Mouse (Mus musculus): Measurements from ENCODE around the gene Pip5k1b. TPM values are rescaled to one million over a fixed set of nuclear protein-coding genes. Genes with fewer than 3 reads are reported as not detected.
A peak's percentile ranks its signal among the peaks of the same experiment; 100 is the strongest.

The Pip5k1b gene
- 0.68 TPM for polyA plus RNA-seq (2012; fragmentation: generic; extraction: Trizol)
- long read RNA-seq, experiment 1, partial matches to known transcripts = 0 of 1 reads
- long read RNA-seq, experiment 1, other reads (novel, unspliced or antisense) = 1 of 1 reads
- long read RNA-seq, experiment 2 = 0 reads

- Histone ChIP-seq H3K79me2 (ENCODE audit: control insufficient read depth, insufficient read depth) (no peaks in the 10 kb centered on the region), H3K36me3 (ENCODE audit: control insufficient read depth, insufficient read depth) (no peaks in the 10 kb centered on the region), H3K27me3 (ENCODE audit: control insufficient read depth, insufficient read depth, insufficient read length) (peaks cover 20% of the 10 kb centered on the region), H3K4me3 (ENCODE audit: insufficient read depth, poor library complexity, severe bottlenecking) (peak within 1 kb of the TSS; percentile 21), H3ac (ENCODE audit: control insufficient read depth, insufficient read length, low read depth) (peak within 1 kb of the TSS; percentile 65), H3K79me3 (ENCODE audit: low read depth) (no peaks in the 10 kb centered on the region)
- TF ChIP-seq CEBPB (IDR thresholded peaks at IDR 0.05; ENCODE audit: low read depth) (no peak), MYOD1 (IDR thresholded peaks at IDR 0.05; ENCODE audit: control insufficient read depth, insufficient read length, low read depth) (no peak), CTCF (IDR thresholded peaks at IDR 0.05; ENCODE audit: control insufficient read depth, insufficient read depth, insufficient read length) (no peak), USF1 (IDR thresholded peaks at IDR 0.05; ENCODE audit: low read depth) (no peak), FOSL1 (IDR thresholded peaks at IDR 0.05; ENCODE audit: insufficient read depth, low read length, poor library complexity, severe bottlenecking) (no peak), MAX (IDR thresholded peaks at IDR 0.05) (no peak), MYOG (IDR thresholded peaks at IDR 0.05; ENCODE audit: control insufficient read depth, extremely low read depth, insufficient read length) (no peak)
Observed at GRCm38 (mm10) chr19:24555466-24555903, at the start of gene Pip5k1b. Gene Pip5k1b (minus strand): TSS chr19:24555872.

- Histone ChIP-seq H3K4me3 (ENCODE audit: insufficient read depth, poor library complexity, severe bottlenecking) (no peak overlapping the region), H3ac (ENCODE audit: control insufficient read depth, insufficient read length, low read depth) (no peak overlapping the region), H3K79me3 (ENCODE audit: low read depth) (no peaks in the 10 kb centered on the region), H3K79me2 (ENCODE audit: control insufficient read depth, insufficient read depth) (no peaks in the 10 kb centered on the region), H3K27me3 (ENCODE audit: control insufficient read depth, insufficient read depth, insufficient read length) (no peaks in the 10 kb centered on the region), H3K36me3 (ENCODE audit: control insufficient read depth, insufficient read depth) (no peaks in the 10 kb centered on the region)
- TF ChIP-seq MYOD1 (IDR thresholded peaks at IDR 0.05; ENCODE audit: control insufficient read depth, insufficient read length, low read depth) = no peak
- TF ChIP-seq CTCF (IDR thresholded peaks at IDR 0.05; ENCODE audit: control insufficient read depth, insufficient read depth, insufficient read length) = no peak
- TF ChIP-seq FOSL1 (IDR thresholded peaks at IDR 0.05; ENCODE audit: insufficient read depth, low read length, poor library complexity, severe bottlenecking) = no peak
- no peak for TF ChIP-seq MAX (IDR thresholded peaks at IDR 0.05)
- TF ChIP-seq MYOG (IDR thresholded peaks at IDR 0.05; ENCODE audit: control insufficient read depth, extremely low read depth, insufficient read length) = no peak
- no peak for TF ChIP-seq CEBPB (IDR thresholded peaks at IDR 0.05; ENCODE audit: low read depth)
- no peak for TF ChIP-seq USF1 (IDR thresholded peaks at IDR 0.05; ENCODE audit: low read depth)
Observed at GRCm38 (mm10) chr19:24604105-24604504, 48.4 kb upstream of the Pip5k1b start.

GRCm38 (mm10) chr19:24603431-24603830 is 47.8 kb upstream of the Pip5k1b start:
- H3K79me2 ChIP-seq (ENCODE audit: control insufficient read depth, insufficient read depth) = no peaks in the 10 kb centered on the region

GRCm38 (mm10) chr19:24586726-24587125 is 31.1 kb upstream of the Pip5k1b start:
- TF ChIP-seq MYOG (IDR thresholded peaks at IDR 0.05; ENCODE audit: control insufficient read depth, extremely low read depth, insufficient read length) (no peak), MAX (IDR thresholded peaks at IDR 0.05) (no peak), CTCF (IDR thresholded peaks at IDR 0.05; ENCODE audit: control insufficient read depth, insufficient read depth, insufficient read length) (no peak), USF1 (IDR thresholded peaks at IDR 0.05; ENCODE audit: low read depth) (no peak), CEBPB (IDR thresholded peaks at IDR 0.05; ENCODE audit: low read depth) (no peak), MYOD1 (IDR thresholded peaks at IDR 0.05; ENCODE audit: control insufficient read depth, insufficient read length, low read depth) (no peak), FOSL1 (IDR thresholded peaks at IDR 0.05; ENCODE audit: insufficient read depth, low read length, poor library complexity, severe bottlenecking) (no peak)
- H3K27me3 ChIP-seq (ENCODE audit: control insufficient read depth, insufficient read depth, insufficient read length) = no peaks in the 10 kb centered on the region
- no peaks in the 10 kb centered on the region for H3K36me3 ChIP-seq (ENCODE audit: control insufficient read depth, insufficient read depth)

More at GRCm38 (mm10) chr19:24603431-24603830, 47.8 kb upstream of the Pip5k1b start:
- Histone ChIP-seq H3K4me3 (ENCODE audit: insufficient read depth, poor library complexity, severe bottlenecking) (no peak overlapping the region), H3K79me3 (ENCODE audit: low read depth) (no peaks in the 10 kb centered on the region), H3K36me3 (ENCODE audit: control insufficient read depth, insufficient read depth) (no peaks in the 10 kb centered on the region), H3K27me3 (ENCODE audit: control insufficient read depth, insufficient read depth, insufficient read length) (no peaks in the 10 kb centered on the region), H3ac (ENCODE audit: control insufficient read depth, insufficient read length, low read depth) (no peak overlapping the region)
- TF ChIP-seq CTCF (IDR thresholded peaks at IDR 0.05; ENCODE audit: control insufficient read depth, insufficient read depth, insufficient read length) = no peak
- no peak for TF ChIP-seq MAX (IDR thresholded peaks at IDR 0.05)
- no peak for TF ChIP-seq USF1 (IDR thresholded peaks at IDR 0.05; ENCODE audit: low read depth)
- no peak for TF ChIP-seq CEBPB (IDR thresholded peaks at IDR 0.05; ENCODE audit: low read depth)

GRCm38 (mm10) chr19:24585171-24585570 is 29.5 kb upstream of the Pip5k1b start:
- H3K36me3 ChIP-seq (ENCODE audit: control insufficient read depth, insufficient read depth) = no peaks in the 10 kb centered on the region
- H3K4me3 ChIP-seq (ENCODE audit: insufficient read depth, poor library complexity, severe bottlenecking) = no peak overlapping the region
- H3K79me3 ChIP-seq (ENCODE audit: low read depth) = no peaks in the 10 kb centered on the region
- H3K27me3 ChIP-seq (ENCODE audit: control insufficient read depth, insufficient read depth, insufficient read length) = no peaks in the 10 kb centered on the region
- H3ac ChIP-seq (ENCODE audit: control insufficient read depth, insufficient read length, low read depth) = no peak overlapping the region
- TF ChIP-seq CEBPB (IDR thresholded peaks at IDR 0.05; ENCODE audit: low read depth) (no peak), USF1 (IDR thresholded peaks at IDR 0.05; ENCODE audit: low read depth) (no peak), CTCF (IDR thresholded peaks at IDR 0.05; ENCODE audit: control insufficient read depth, insufficient read depth, insufficient read length) (no peak), MYOD1 (IDR thresholded peaks at IDR 0.05; ENCODE audit: control insufficient read depth, insufficient read length, low read depth) (no peak)
- no peaks in the 10 kb centered on the region for H3K79me2 ChIP-seq (ENCODE audit: control insufficient read depth, insufficient read depth)

More at GRCm38 (mm10) chr19:24586726-24587125, 31.1 kb upstream of the Pip5k1b start:
- Histone ChIP-seq H3K4me3 (ENCODE audit: insufficient read depth, poor library complexity, severe bottlenecking) (no peak overlapping the region), H3ac (ENCODE audit: control insufficient read depth, insufficient read length, low read depth) (no peak overlapping the region), H3K79me2 (ENCODE audit: control insufficient read depth, insufficient read depth) (no peaks in the 10 kb centered on the region), H3K79me3 (ENCODE audit: low read depth) (no peaks in the 10 kb centered on the region)

- H3K79me2 ChIP-seq (ENCODE audit: control insufficient read depth, insufficient read depth) = no peaks in the 10 kb centered on the region
- no peaks in the 10 kb centered on the region for H3K36me3 ChIP-seq (ENCODE audit: control insufficient read depth, insufficient read depth)
- TF ChIP-seq CTCF (IDR thresholded peaks at IDR 0.05; ENCODE audit: control insufficient read depth, insufficient read depth, insufficient read length) (no peak), FOSL1 (IDR thresholded peaks at IDR 0.05; ENCODE audit: insufficient read depth, low read length, poor library complexity, severe bottlenecking) (no peak), CEBPB (IDR thresholded peaks at IDR 0.05; ENCODE audit: low read depth) (no peak), USF1 (IDR thresholded peaks at IDR 0.05; ENCODE audit: low read depth) (no peak), MYOD1 (IDR thresholded peaks at IDR 0.05; ENCODE audit: control insufficient read depth, insufficient read length, low read depth) (no peak), MAX (IDR thresholded peaks at IDR 0.05) (no peak), MYOG (IDR thresholded peaks at IDR 0.05; ENCODE audit: control insufficient read depth, extremely low read depth, insufficient read length) (no peak)
- no peak overlapping the region for H3K4me3 ChIP-seq (ENCODE audit: insufficient read depth, poor library complexity, severe bottlenecking)
- no peaks in the 10 kb centered on the region for H3K79me3 ChIP-seq (ENCODE audit: low read depth)
- no peak overlapping the region for H3ac ChIP-seq (ENCODE audit: control insufficient read depth, insufficient read length, low read depth)
- H3K27me3 ChIP-seq (ENCODE audit: control insufficient read depth, insufficient read depth, insufficient read length) = no peaks in the 10 kb centered on the region
Observed at GRCm38 (mm10) chr19:24583956-24584355, 28.3 kb upstream of the Pip5k1b start.
